Mouse (Mus musculus): ENCODE results near the gene Nans. TPM values are rescaled to one million over a fixed set of nuclear protein-coding genes. Genes with fewer than 3 reads are reported as not detected.

Gene Nans
- polyA plus RNA-seq (2014; fragmentation: Illumina TruSeq; extraction: RNeasy Lipid Tissue Mini Kit (QIAGEN cat#74804)), result 9.6 TPM

GRCm38 (mm10) chr4:46489028-46489925, at the start of gene Nans:
Gene Nans (plus strand): TSS chr4:46489248.

DNA sequence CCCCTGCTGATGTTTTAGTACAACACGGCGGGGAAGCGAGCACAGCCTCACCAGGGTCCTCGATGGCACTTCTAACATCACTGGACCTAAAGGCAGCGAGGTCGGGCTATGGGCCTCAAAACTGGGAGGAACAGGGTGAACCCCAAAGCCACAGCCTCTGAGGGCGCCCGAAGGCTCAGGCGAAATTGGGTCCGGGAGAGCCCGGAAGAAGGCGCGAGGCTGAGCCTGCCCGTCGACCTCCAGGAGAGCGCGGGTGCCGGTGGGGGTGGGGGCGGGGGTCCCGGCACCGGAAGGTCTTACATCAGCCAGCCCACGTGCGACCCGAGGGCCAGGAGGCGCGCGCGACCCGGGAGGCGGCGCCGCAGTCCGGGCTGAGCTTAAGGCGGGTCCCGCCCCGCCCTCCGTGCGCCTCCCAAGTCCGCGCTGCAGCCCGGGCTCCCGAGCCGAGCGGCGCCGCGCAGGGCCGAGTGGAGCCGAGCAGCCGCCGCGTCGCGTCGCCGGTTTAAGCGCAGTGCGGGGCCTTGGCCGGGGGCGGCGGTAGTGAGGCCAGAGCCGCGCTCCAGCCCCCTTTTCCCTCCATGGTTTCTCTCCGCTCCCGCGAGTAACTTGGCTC, 38.4 kb upstream of the Nans start, which contains the start of gene Anp32b:
TSS of gene Anp32b (plus strand) at position 384 of the 613 bp plus-strand sequence.

DNA sequence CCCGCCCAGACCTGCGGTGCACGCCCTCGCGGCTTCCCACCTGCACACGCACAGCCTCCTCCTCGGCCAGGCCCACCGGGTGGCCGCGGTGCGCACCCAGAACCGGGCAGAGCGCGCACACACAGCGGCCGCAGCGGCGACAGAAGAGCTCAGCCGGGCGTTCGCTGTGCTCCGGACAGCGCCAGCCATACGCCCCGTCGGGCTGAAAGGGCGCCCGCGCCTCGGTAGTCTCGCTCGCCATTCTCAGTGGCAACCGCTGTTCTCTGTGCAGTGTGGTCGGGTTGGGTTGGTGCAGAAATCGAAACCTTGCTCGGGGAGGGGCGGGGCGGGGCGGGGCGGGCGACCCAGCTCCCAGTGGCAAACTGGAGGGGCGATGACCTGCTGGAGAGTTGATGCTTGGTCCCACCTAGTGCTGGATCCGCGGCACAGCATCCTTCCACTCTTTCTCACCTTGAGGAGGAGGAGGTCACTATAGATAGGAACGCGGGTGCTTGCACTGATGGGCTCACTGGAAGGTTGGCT, 46.9 kb downstream of the Nans start, which contains the start of gene Trim14:
TSS of gene Trim14 (minus strand) at position 302 of the 522 bp plus-strand sequence.

Other genes with a start within 250 kb of the Nans start
- gene Foxe1, start 145.6 kb upstream of the Nans start, polyA plus RNA-seq (2014; fragmentation: Illumina TruSeq; extraction: RNeasy Lipid Tissue Mini Kit (QIAGEN cat#74804)), result not detected
- 1.9 TPM for gene Trmo, start 99.8 kb upstream of the Nans start, polyA plus RNA-seq (2014; fragmentation: Illumina TruSeq; extraction: RNeasy Lipid Tissue Mini Kit (QIAGEN cat#74804))
- gene Hemgn, start 75.7 kb upstream of the Nans start, polyA plus RNA-seq (2014; fragmentation: Illumina TruSeq; extraction: RNeasy Lipid Tissue Mini Kit (QIAGEN cat#74804)), result not detected
- gene Anp32b, start 38.3 kb upstream of the Nans start, polyA plus RNA-seq (2014; fragmentation: Illumina TruSeq; extraction: RNeasy Lipid Tissue Mini Kit (QIAGEN cat#74804)), result 633 TPM
- 22.3 TPM for gene Trim14, start 46.9 kb downstream of the Nans start, polyA plus RNA-seq (2014; fragmentation: Illumina TruSeq; extraction: RNeasy Lipid Tissue Mini Kit (QIAGEN cat#74804))
- gene Coro2a, start 113.0 kb downstream of the Nans start, polyA plus RNA-seq (2014; fragmentation: Illumina TruSeq; extraction: RNeasy Lipid Tissue Mini Kit (QIAGEN cat#74804)), result 13.3 TPM
- gene Tbc1d2, start 161.0 kb downstream of the Nans start, polyA plus RNA-seq (2014; fragmentation: Illumina TruSeq; extraction: RNeasy Lipid Tissue Mini Kit (QIAGEN cat#74804)), result 0.31 TPM